Mouse (Mus musculus): ENCODE measurements around the gene Sf1. TPM values are rescaled to one million over a fixed set of nuclear protein-coding genes. Genes with fewer than 3 reads are reported as not detected.

Gene Sf1
- polyA plus RNA-seq (2014; fragmentation: Nextera tagmentation; extraction: Ambion mirVana), result 214 and 224 TPM in 2 replicates

DNA sequence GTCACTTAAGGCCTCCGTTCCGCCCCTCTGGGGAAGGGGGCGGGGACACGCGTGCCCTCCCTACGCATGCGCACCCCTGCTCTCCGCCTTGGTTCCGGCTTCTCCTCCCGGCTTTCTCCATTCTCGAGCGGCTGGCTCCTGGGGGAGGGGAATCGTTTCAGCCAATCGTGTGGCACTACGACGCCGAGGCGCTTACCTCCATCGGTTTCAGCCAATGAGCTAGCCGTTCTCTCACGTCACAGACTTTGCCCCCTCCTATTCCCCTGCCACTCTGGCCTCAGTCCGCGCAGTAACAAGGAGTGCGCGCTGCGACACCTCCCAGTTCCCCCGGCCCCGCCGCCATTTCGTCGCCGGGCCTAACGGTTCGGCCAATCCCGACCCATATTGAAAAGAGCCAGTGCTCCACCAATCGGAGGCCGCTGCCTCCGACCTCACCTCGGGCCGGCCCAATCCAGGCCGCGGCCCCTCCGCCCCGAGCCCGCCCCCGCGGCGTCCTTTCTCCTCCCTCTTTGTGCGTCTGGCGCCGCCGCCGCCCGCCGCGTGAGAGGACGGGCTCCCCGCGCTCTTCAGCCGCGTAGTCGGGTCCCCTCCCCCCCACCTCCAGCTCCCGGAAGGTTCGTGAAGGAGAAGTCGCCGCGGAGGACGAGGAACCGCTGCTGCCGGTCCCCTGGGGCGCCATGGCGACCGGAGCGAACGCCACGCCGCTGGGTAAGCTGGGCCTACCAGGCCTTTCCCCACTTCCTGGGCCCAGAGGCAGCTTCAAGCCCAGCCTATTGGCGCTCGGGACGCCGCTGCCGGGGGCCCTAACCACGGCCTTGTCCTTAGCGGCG is at the start of gene Sf1:
Gene Sf1 (plus strand): TSS at position 280 of the 830 bp plus-strand sequence.
- peak; percentile 100 for DNase-seq (ENCODE audit: low spot score)
- Histone ChIP-seq H3K4me1 (ENCODE audit: control insufficient read depth, insufficient read depth, low read length) (peaks cover 18% of the 10 kb centered on the region), H3K9me3 (ENCODE audit: control insufficient read depth, low read length) (no peaks in the 10 kb centered on the region), H3K4me3 (ENCODE audit: low read depth, low read length) (peak within 1 kb of the TSS; percentile 99), H3K4me2 (ENCODE audit: low read depth) (peak within 1 kb of the TSS; percentile 87), H3K27me3 (ENCODE audit: control insufficient read depth, insufficient read depth, low read length) (no peaks in the 10 kb centered on the region), H3K27ac (ENCODE audit: low read depth, low read length) (peak within 1 kb of the TSS; percentile 99), H3K36me3 (ENCODE audit: control insufficient read depth, insufficient read depth, low read length) (peaks cover 17% of the 10 kb centered on the region), H3K9ac (ENCODE audit: low read length) (peak within 1 kb of the TSS; percentile 100)
- ATAC-seq (ENCODE audit: insufficient read depth, low FRiP score, low TSS enrichment), result peak; percentile 98
- under 1% methylated on average over 79 of the region's 85 CpGs for WGBS

DNA sequence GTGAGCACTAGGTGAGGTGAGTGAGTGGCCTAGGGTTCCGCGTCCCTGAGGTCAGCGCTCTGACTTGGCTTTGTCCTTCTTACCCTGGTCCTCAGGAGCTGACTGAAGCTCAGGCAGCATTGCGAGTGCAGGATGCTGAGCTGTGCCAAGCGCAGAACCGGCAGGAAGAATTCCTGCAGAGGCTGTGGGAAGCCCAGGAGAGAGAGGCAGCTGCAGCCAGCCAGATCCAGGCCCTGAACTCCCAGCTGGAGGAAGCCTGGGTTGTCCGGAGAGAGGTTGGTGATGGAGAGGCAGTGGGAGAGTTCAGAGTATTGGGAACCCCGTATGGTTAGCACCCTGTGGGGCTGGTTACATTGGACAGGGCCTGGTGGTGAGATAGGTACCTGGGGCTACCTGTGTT is 49.7 kb upstream of the Sf1 start:
- DNase-seq (ENCODE audit: low spot score), result no peak
- Histone ChIP-seq H3K4me1 (ENCODE audit: control insufficient read depth, insufficient read depth, low read length) (no peaks in the 10 kb centered on the region), H3K27ac (ENCODE audit: low read depth, low read length) (no peak overlapping the region), H3K9ac (ENCODE audit: low read length) (no peak overlapping the region), H3K27me3 (ENCODE audit: control insufficient read depth, insufficient read depth, low read length) (no peaks in the 10 kb centered on the region), H3K36me3 (ENCODE audit: control insufficient read depth, insufficient read depth, low read length) (no peaks in the 10 kb centered on the region; the same call in none of the 2 replicates), H3K4me3 (ENCODE audit: low read depth, low read length) (no peak overlapping the region), H3K9me3 (ENCODE audit: control insufficient read depth, low read length) (no peaks in the 10 kb centered on the region), H3K4me2 (ENCODE audit: low read depth) (no peak overlapping the region)
- 91% methylated on average over 8 of the region's 8 CpGs for WGBS
- no peak for ATAC-seq (ENCODE audit: insufficient read depth, low FRiP score, low TSS enrichment)

DNA sequence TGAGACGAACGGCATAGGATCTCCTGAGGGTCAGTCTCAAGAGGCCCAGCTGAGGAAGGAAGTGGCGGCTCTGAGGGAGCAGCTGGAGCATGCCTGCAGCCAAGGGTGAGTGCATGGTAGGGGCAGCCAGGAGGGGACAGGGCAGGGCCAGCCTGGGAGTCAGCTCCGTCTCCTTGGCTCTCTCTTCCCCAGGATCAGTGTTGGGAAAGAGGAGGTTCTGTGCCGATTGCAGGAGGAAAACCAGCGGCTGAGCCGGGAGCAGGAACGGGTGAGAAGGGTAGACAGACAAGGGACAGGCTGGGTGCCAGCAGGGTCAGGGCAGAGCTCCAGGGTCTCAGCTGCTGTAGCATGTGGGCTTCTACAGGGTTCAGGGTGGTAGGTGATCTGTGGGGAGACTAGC is 49.0 kb upstream of the Sf1 start:
- DNase-seq (ENCODE audit: low spot score) (no peak), ATAC-seq (ENCODE audit: insufficient read depth, low FRiP score, low TSS enrichment) (no peak)
- no peak overlapping the region for H3K9ac ChIP-seq (ENCODE audit: low read length)
- no peaks in the 10 kb centered on the region for H3K27me3 ChIP-seq (ENCODE audit: control insufficient read depth, insufficient read depth, low read length)
- H3K27ac ChIP-seq (ENCODE audit: low read depth, low read length), result no peak overlapping the region
- H3K4me2 ChIP-seq (ENCODE audit: low read depth), result no peak overlapping the region
- no peaks in the 10 kb centered on the region for H3K4me1 ChIP-seq (ENCODE audit: control insufficient read depth, insufficient read depth, low read length)
- no peaks in the 10 kb centered on the region; the same call in none of the 2 replicates for H3K36me3 ChIP-seq (ENCODE audit: control insufficient read depth, insufficient read depth, low read length)
- H3K9me3 ChIP-seq (ENCODE audit: control insufficient read depth, low read length), result no peaks in the 10 kb centered on the region
- no peak overlapping the region for H3K4me3 ChIP-seq (ENCODE audit: low read depth, low read length)
- 86% methylated on average over 8 of the region's 8 CpGs for WGBS

DNA sequence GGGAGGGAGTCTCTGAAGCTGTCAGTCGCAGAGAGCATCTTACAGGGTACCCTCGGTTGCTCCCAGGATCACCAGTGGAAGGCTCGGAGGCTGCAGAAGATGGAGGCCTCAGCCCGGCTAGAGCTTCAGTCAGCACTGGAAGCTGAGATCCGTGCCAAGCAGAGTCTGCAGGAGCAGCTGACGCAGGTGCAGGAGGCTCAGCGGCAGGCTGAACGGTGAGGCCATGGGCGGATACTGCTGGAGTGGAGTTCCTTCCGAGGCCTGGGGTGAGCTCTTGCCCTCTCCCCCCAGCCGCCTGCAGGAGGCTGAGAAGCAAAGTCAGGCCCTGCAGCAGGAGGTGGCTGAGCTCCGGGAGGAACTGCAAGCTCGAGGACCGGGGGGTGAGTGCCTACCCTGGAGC is 47.9 kb upstream of the Sf1 start:
- 80% methylated on average over 14 of the region's 14 CpGs for WGBS
- DNase-seq (ENCODE audit: low spot score) (no peak), ATAC-seq (ENCODE audit: insufficient read depth, low FRiP score, low TSS enrichment) (no peak)
- H3K36me3 ChIP-seq (ENCODE audit: control insufficient read depth, insufficient read depth, low read length), result no peaks in the 10 kb centered on the region; the same call in none of the 2 replicates
- H3K9me3 ChIP-seq (ENCODE audit: control insufficient read depth, low read length), result no peaks in the 10 kb centered on the region
- H3K27ac ChIP-seq (ENCODE audit: low read depth, low read length), result no peak overlapping the region
- no peaks in the 10 kb centered on the region for H3K27me3 ChIP-seq (ENCODE audit: control insufficient read depth, insufficient read depth, low read length)
- no peaks in the 10 kb centered on the region for H3K4me1 ChIP-seq (ENCODE audit: control insufficient read depth, insufficient read depth, low read length)
- H3K4me3 ChIP-seq (ENCODE audit: low read depth, low read length), result no peak overlapping the region
- no peak overlapping the region for H3K4me2 ChIP-seq (ENCODE audit: low read depth)
- no peak overlapping the region for H3K9ac ChIP-seq (ENCODE audit: low read length)

DNA sequence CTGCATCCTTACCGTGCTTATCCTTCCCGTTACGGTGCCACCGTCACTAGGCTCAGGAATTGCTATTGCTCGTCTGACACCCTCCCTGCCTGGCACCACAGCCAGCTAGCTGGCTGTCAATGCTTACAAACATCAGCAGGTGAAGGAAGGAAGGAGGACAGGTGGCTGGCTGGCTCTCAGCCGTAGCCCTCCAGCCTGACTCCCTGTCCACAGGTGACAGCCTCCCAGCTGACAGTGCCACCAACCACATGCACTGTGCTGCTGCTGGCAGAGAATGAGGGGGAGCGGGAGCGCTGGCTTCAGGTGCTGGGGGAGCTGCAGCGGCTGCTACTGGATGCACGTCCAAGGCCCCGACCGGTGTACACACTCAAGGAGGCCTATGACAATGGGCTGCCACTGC is 45.3 kb upstream of the Sf1 start:
- ATAC-seq (ENCODE audit: insufficient read depth, low FRiP score, low TSS enrichment), result no peak
- Histone ChIP-seq H3K9ac (ENCODE audit: low read length) (no peak overlapping the region), H3K36me3 (ENCODE audit: control insufficient read depth, insufficient read depth, low read length) (no peaks in the 10 kb centered on the region; the same call in none of the 2 replicates), H3K4me2 (ENCODE audit: low read depth) (no peak overlapping the region), H3K9me3 (ENCODE audit: control insufficient read depth, low read length) (no peaks in the 10 kb centered on the region), H3K27me3 (ENCODE audit: control insufficient read depth, insufficient read depth, low read length) (no peaks in the 10 kb centered on the region), H3K4me3 (ENCODE audit: low read depth, low read length) (no peak overlapping the region), H3K27ac (ENCODE audit: low read depth, low read length) (no peak overlapping the region), H3K4me1 (ENCODE audit: control insufficient read depth, insufficient read depth, low read length) (no peaks in the 10 kb centered on the region)
- WGBS, result 92% methylated on average over 12 of the region's 12 CpGs
- DNase-seq (ENCODE audit: low spot score), result no peak

DNA sequence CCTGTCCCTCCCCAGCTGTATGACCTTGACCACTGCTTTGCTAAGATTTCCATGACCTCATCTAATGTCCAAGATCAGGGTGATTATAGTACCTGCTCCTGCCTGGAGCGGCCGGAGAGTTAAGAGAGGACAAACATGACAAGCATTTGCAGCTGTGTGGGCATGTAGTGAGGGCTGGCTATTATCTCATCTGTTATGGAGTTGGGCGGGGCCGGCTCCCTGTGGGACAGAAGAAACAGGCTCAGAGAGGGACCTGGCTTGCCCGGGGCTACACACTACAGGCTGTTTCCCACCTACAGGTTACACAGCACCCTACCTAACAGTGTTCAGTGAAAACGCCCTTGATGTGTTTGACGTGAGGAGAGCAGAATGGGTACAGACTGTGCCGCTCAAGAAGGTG is 42.1 kb upstream of the Sf1 start:
- Histone ChIP-seq H3K27me3 (ENCODE audit: control insufficient read depth, insufficient read depth, low read length) (no peaks in the 10 kb centered on the region), H3K4me3 (ENCODE audit: low read depth, low read length) (no peak overlapping the region), H3K4me1 (ENCODE audit: control insufficient read depth, insufficient read depth, low read length) (no peaks in the 10 kb centered on the region), H3K27ac (ENCODE audit: low read depth, low read length) (no peak overlapping the region), H3K9me3 (ENCODE audit: control insufficient read depth, low read length) (no peaks in the 10 kb centered on the region), H3K36me3 (ENCODE audit: control insufficient read depth, insufficient read depth, low read length) (no peaks in the 10 kb centered on the region; the same call in 1 of the 2 replicates), H3K9ac (ENCODE audit: low read length) (no peak overlapping the region), H3K4me2 (ENCODE audit: low read depth) (no peak overlapping the region)
- 89% methylated on average over 8 of the region's 8 CpGs for WGBS
- DNase-seq (ENCODE audit: low spot score) (no peak), ATAC-seq (ENCODE audit: insufficient read depth, low FRiP score, low TSS enrichment) (no peak)

DNA sequence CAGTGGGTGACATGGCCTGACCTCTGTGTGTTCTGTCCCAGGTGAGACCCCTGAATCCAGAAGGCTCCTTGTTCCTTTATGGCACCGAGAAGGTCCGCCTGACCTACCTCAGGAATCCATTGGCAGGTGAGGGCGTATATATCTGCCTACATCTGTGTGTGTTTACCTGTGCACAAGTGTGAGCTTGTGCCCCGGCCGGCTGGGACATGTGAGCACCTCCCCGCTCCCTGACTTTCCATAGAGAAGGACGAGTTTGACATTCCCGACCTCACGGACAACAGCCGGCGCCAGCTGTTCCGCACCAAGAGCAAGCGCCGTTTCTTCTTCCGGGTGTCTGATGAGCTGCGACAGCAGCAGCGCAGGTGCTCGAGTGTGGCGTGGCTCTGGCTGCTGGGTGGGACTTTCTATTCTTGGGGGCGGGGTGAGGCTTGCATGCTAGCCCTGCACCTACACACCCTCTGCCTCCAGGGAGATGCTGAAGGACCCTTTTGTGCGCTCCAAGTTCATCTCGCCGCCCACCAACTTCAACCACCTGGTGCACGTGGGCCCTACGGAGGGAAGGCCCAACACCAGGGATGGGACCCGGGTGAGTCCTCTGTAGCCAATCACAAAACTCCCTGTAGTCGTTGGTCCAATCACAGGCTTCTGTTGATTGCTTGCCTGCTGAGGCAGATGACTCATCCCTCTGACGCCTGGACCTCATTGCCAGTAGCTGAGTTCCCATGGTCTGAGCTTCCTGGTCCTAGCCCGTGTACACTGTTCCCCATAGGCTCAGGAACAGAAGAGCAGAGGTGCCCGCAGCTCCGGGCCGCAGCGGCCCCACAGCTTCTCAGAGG is 41.5 kb upstream of the Sf1 start:
- 83% methylated on average over 33 of the region's 33 CpGs for WGBS
- no peak for ATAC-seq (ENCODE audit: insufficient read depth, low FRiP score, low TSS enrichment)

DNA sequence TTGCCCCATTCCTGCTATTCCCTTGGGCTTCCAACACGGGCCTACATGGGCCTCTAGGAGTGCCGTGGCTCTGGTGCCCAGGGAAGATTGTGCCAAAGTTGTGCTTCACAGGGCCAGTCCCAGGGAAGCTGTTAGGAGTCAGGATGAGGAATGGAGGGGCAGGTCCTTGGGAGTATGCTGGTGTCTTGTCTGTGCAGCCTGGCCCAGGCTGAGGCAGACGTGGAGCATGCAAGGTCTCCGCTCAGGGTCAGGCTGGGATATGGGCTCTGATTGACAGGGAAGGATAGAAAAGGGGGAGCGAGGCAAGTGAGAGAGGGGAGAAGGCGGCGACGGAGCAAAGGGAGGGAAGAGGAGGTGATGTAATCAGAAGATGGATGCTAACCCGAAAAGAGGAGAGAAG is 38.7 kb upstream of the Sf1 start:
- 82% methylated on average over 9 of the region's 9 CpGs for WGBS
- H3K27me3 ChIP-seq (ENCODE audit: control insufficient read depth, insufficient read depth, low read length), result no peaks in the 10 kb centered on the region
- no peak overlapping the region for H3K9ac ChIP-seq (ENCODE audit: low read length)
- H3K9me3 ChIP-seq (ENCODE audit: control insufficient read depth, low read length), result no peaks in the 10 kb centered on the region
- ATAC-seq (ENCODE audit: insufficient read depth, low FRiP score, low TSS enrichment) (no peak), DNase-seq (ENCODE audit: low spot score) (no peak)
- H3K4me3 ChIP-seq (ENCODE audit: low read depth, low read length), result no peak overlapping the region
- no peaks in the 10 kb centered on the region for H3K4me1 ChIP-seq (ENCODE audit: control insufficient read depth, insufficient read depth, low read length)
- H3K36me3 ChIP-seq (ENCODE audit: control insufficient read depth, insufficient read depth, low read length), result no peaks in the 10 kb centered on the region
- H3K4me2 ChIP-seq (ENCODE audit: low read depth), result no peak overlapping the region
- H3K27ac ChIP-seq (ENCODE audit: low read depth, low read length), result no peak overlapping the region

More for the DNA sequence above, 41.5 kb upstream of the Sf1 start:
- no peak overlapping the region for H3K4me2 ChIP-seq (ENCODE audit: low read depth)
- no peaks in the 10 kb centered on the region for H3K27me3 ChIP-seq (ENCODE audit: control insufficient read depth, insufficient read depth, low read length)
- H3K9ac ChIP-seq (ENCODE audit: low read length), result no peak overlapping the region
- H3K9me3 ChIP-seq (ENCODE audit: control insufficient read depth, low read length), result no peaks in the 10 kb centered on the region
- H3K4me3 ChIP-seq (ENCODE audit: low read depth, low read length), result no peak overlapping the region
- no peaks in the 10 kb centered on the region for H3K36me3 ChIP-seq (ENCODE audit: control insufficient read depth, insufficient read depth, low read length)
- no peak for DNase-seq (ENCODE audit: low spot score)
- no peaks in the 10 kb centered on the region for H3K4me1 ChIP-seq (ENCODE audit: control insufficient read depth, insufficient read depth, low read length)
- H3K27ac ChIP-seq (ENCODE audit: low read depth, low read length), result no peak overlapping the region

Measured in neural tube, embryonic 11.5 days (tissue).